23 mouse cellular contexts compared by ENCODE assay signal in genomic region chr12:81104546-81104945, GRCm38 (mm10).
A peak's percentile ranks its signal among the peaks of the same experiment; 100 is the strongest.
DNase-seq lines count a peak whose midpoint lies in the region; ATAC-seq and TF ChIP-seq lines count a peak whose summit lies in the region.
"Had no signal": no experiment of that assay in that cellular context is flagged by ENCODE, and none has a peak within 500 bp of the region (broad histone marks: within the 10 kb centered on the region; RNA-seq: fewer than 3 reads in every experiment).

No protein-coding gene starts in this region.

- H3K9me3 ChIP-seq in forebrain, embryonic 10.5 days: no peaks in the 10 kb centered on the region
- no peaks in the 10 kb centered on the region for H3K9me3 ChIP-seq in forebrain, embryonic 11.5 days (ENCODE audit: control insufficient read depth, low read length)
- no peaks in the 10 kb centered on the region for H3K9me3 ChIP-seq in midbrain, embryonic 10.5 days (replicated peaks)
- no peaks in the 10 kb centered on the region for H3K9me3 ChIP-seq in midbrain, postnatal 0 days (ENCODE audit: low read length)
- H3K9me3 ChIP-seq: embryonic facial prominence, embryonic 12.5 days; embryonic facial prominence, embryonic 15.5 days; forebrain, embryonic 13.5 days; heart, embryonic 12.5 days; heart, embryonic 15.5 days; hindbrain, embryonic 15.5 days had no signal

- H3K27me3 ChIP-seq in forebrain, embryonic 10.5 days (ENCODE audit: poor library complexity, severe bottlenecking): no peaks in the 10 kb centered on the region
- H3K27me3 ChIP-seq in forebrain, embryonic 11.5 days (ENCODE audit: control insufficient read depth, insufficient read depth, low read length): no peaks in the 10 kb centered on the region
- no peaks in the 10 kb centered on the region for H3K27me3 ChIP-seq in midbrain, embryonic 10.5 days (ENCODE audit: low read depth, poor library complexity, severe bottlenecking)
- H3K27me3 ChIP-seq in midbrain, postnatal 0 days (ENCODE audit: insufficient read depth, low read length): no peaks in the 10 kb centered on the region
- H3K27me3 ChIP-seq: embryonic facial prominence, embryonic 12.5 days; embryonic facial prominence, embryonic 15.5 days; forebrain, embryonic 13.5 days; heart, embryonic 12.5 days; heart, embryonic 15.5 days; hindbrain, embryonic 15.5 days had no signal

- H3K4me3 ChIP-seq in forebrain, embryonic 10.5 days: no peak overlapping the region
- no peak overlapping the region for H3K4me3 ChIP-seq in forebrain, embryonic 11.5 days (ENCODE audit: low read depth, low read length)
- H3K4me3 ChIP-seq in midbrain, embryonic 10.5 days: no peak overlapping the region
- no peak overlapping the region for H3K4me3 ChIP-seq in midbrain, postnatal 0 days (ENCODE audit: low read depth, low read length)
- H3K4me3 ChIP-seq: embryonic facial prominence, embryonic 12.5 days; embryonic facial prominence, embryonic 15.5 days; forebrain, embryonic 13.5 days; heart, embryonic 12.5 days; heart, embryonic 15.5 days; hindbrain, embryonic 15.5 days had no signal

- TF ChIP-seq CTCF in midbrain, postnatal 0 days (IDR thresholded peaks at IDR 0.05): no peak

- H3K27ac ChIP-seq in forebrain, embryonic 10.5 days: no peak overlapping the region
- no peak overlapping the region for H3K27ac ChIP-seq in forebrain, embryonic 11.5 days (ENCODE audit: low read depth, low read length)
- no peak overlapping the region for H3K27ac ChIP-seq in midbrain, embryonic 10.5 days (replicated peaks)
- no peak overlapping the region for H3K27ac ChIP-seq in midbrain, postnatal 0 days (ENCODE audit: low read depth, low read length)
- H3K27ac ChIP-seq: embryonic facial prominence, embryonic 12.5 days; embryonic facial prominence, embryonic 15.5 days; forebrain, embryonic 13.5 days; heart, embryonic 15.5 days had no signal

- H3K4me1 ChIP-seq in forebrain, embryonic 10.5 days: peaks cover 29% of the 10 kb centered on the region
- H3K4me1 ChIP-seq in forebrain, embryonic 11.5 days (replicated peaks; ENCODE audit: control insufficient read depth, insufficient read depth, low read length): peaks cover 2% of the 10 kb centered on the region; the same call in 1 of the 2 replicates
- H3K4me1 ChIP-seq in midbrain, embryonic 10.5 days: peaks cover 28% of the 10 kb centered on the region
- H3K4me1 ChIP-seq in midbrain, postnatal 0 days (ENCODE audit: insufficient read depth, low read length): no peaks in the 10 kb centered on the region; the same call in 1 of the 2 replicates

- H3K4me2 ChIP-seq in forebrain, embryonic 11.5 days (ENCODE audit: low read depth, low read length, severe bottlenecking): no peak overlapping the region
- H3K4me2 ChIP-seq in midbrain, postnatal 0 days (ENCODE audit: low read depth, low read length, poor library complexity, severe bottlenecking): no peak overlapping the region
- H3K4me2 ChIP-seq: embryonic facial prominence, embryonic 12.5 days; embryonic facial prominence, embryonic 15.5 days; forebrain, embryonic 13.5 days; heart, embryonic 12.5 days; heart, embryonic 15.5 days; hindbrain, embryonic 15.5 days had no signal

- intact Hi-C loops in left cerebral cortex, postnatal 4 days (cut with DNase I): no loop called here
- intact Hi-C loops in left cerebral cortex, postnatal 10 days (cut with DNase I): no loop called here

- H3K36me3 ChIP-seq in forebrain, embryonic 10.5 days (replicated peaks): 0 out of 2 replicates have a peak, but pooled peaks cover 5% of the 10 kb centered on the region
- H3K36me3 ChIP-seq in forebrain, embryonic 11.5 days (ENCODE audit: control insufficient read depth, insufficient read depth, low read length): no peaks in the 10 kb centered on the region
- H3K36me3 ChIP-seq in midbrain, embryonic 10.5 days: 0 out of 2 replicates have a peak, but pooled peaks cover 9% of the 10 kb centered on the region
- H3K36me3 ChIP-seq in midbrain, postnatal 0 days (ENCODE audit: insufficient read depth, low read length): no peaks in the 10 kb centered on the region
- H3K36me3 ChIP-seq: embryonic facial prominence, embryonic 12.5 days; embryonic facial prominence, embryonic 15.5 days; heart, embryonic 12.5 days; heart, embryonic 15.5 days; hindbrain, embryonic 15.5 days had no signal

- WGBS in forebrain, embryonic 10.5 days: 90% methylated on average over 14 of the region's 14 CpGs
- WGBS in forebrain, embryonic 11.5 days: 92% methylated on average over 14 of the region's 14 CpGs
- WGBS in midbrain, embryonic 10.5 days: 91% methylated on average over 14 of the region's 14 CpGs
- 88% methylated on average over 14 of the region's 14 CpGs for WGBS in midbrain, postnatal 0 days

- H3K9ac ChIP-seq in forebrain, embryonic 11.5 days (ENCODE audit: low read length): no peak overlapping the region
- H3K9ac ChIP-seq in midbrain, postnatal 0 days (replicated peaks; ENCODE audit: low read length, poor library complexity, severe bottlenecking): no peak overlapping the region
- H3K9ac ChIP-seq: embryonic facial prominence, embryonic 12.5 days; embryonic facial prominence, embryonic 15.5 days; forebrain, embryonic 13.5 days; heart, embryonic 12.5 days; heart, embryonic 15.5 days; hindbrain, embryonic 15.5 days had no signal

- no peak for ATAC-seq in forebrain, embryonic 11.5 days (replicated peaks; ENCODE audit: low FRiP score)
- no peak for ATAC-seq in midbrain, postnatal 0 days (ENCODE audit: low FRiP score)
- ATAC-seq: activated CD4-positive, CD25-positive, alpha-beta regulatory T cell, adult 4 months; forebrain, embryonic 13.5 days; forebrain, embryonic 16.5 days had no signal

- peak; percentile 11 for DNase-seq in forebrain, embryonic 10.5 days (ENCODE audit: extremely low spot score, low spot score)
- DNase-seq in forebrain, embryonic 11.5 days (ENCODE audit: low spot score): no peak
- DNase-seq in left cerebral cortex, postnatal 4 days: peak; percentile 38
- no peak for DNase-seq in left cerebral cortex, postnatal 10 days (ENCODE audit: extremely low spot score in 1 of 2, low spot score in 2 of 2)
- peak; percentile 8 for DNase-seq in midbrain, embryonic 10.5 days (ENCODE audit: low spot score)
- DNase-seq in midbrain, postnatal 0 days (ENCODE audit: low spot score): no peak
- peak; percentile 10 for DNase-seq in 3134 (ENCODE audit: extremely low read depth, insufficient read length, low spot score)
- no peak for DNase-seq in adrenal gland, adult 8-10 months
- DNase-seq: adrenal gland, postnatal 10 days; cerebellum, adult 18-20 months; cerebellum, adult 9-11 months; gastrocnemius, postnatal 10 days; gastrocnemius, postnatal 36 days; heart, postnatal 10 days; heart, postnatal 36 days had no signal

Comparison
In these comparisons a context has a peak if more than half of its experiments do, and no peak if none do; other contexts are left out.
1. DNase-seq: peak in forebrain, embryonic 10.5 days (single experiment), left cerebral cortex, postnatal 4 days (single experiment), midbrain, embryonic 10.5 days (single experiment) and 3134 (single experiment); none in forebrain, embryonic 11.5 days (single experiment), left cerebral cortex, postnatal 10 days (0 of 2), midbrain, postnatal 0 days (single experiment) and adrenal gland, adult 8-10 months (single experiment).